Mouse (Mus musculus): ENCODE measurements around the gene Morn5. TPM values are rescaled to one million over a fixed set of nuclear protein-coding genes. Genes with fewer than 3 reads are reported as not detected.

Morn5 gene
- polyA plus RNA-seq, 1 experiment from 2014 or later: 5.3 TPM

DNA sequence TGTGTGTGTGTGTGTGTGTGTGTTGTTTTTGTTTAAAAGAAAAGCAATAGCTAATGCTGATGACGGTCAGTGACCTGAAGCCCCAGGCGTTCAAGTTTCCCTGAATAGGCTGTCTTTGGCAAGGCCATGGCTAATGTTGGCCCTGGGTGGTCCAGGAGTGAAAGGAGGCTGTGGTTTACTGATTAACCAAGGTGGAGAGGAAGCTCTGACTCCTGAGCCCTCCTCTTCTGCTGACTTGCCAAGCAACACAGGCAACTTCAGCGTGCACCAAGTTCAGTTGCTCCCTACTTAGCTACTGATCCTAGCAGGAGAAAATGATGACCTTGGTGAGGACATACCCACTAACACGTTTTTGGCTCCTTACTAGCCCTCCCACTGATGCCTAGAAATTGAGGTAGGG is 43.5 kb downstream of the Morn5 start:
- Histone ChIP-seq H3K36me3 (ENCODE audit: insufficient read depth, low read length) (no peaks in the 10 kb centered on the region), H3K27ac (ENCODE audit: low read length) (no peak overlapping the region), H3K27me3 (replicated peaks; ENCODE audit: insufficient read depth, low read length) (peaks cover 66% of the 10 kb centered on the region), H3K4me2 (replicated peaks; ENCODE audit: low read depth, low read length) (no peak overlapping the region), H3K9ac (replicated peaks; ENCODE audit: low read depth) (no peak overlapping the region), H3K4me1 (ENCODE audit: insufficient read depth, low read depth, low read length) (peaks cover 7% of the 10 kb centered on the region), H3K4me3 (ENCODE audit: low read depth, low read length) (no peak overlapping the region), H3K9me3 (ENCODE audit: low read length) (no peaks in the 10 kb centered on the region)
- DNase-seq (ENCODE audit: low spot score): no peak
- no peak for TF ChIP-seq CTCF (IDR thresholded peaks at IDR 0.05)
- TF ChIP-seq EP300 (IDR thresholded peaks at IDR 0.05): no peak
- ATAC-seq: no peak
- WGBS: 30% methylated on average over 4 of the region's 4 CpGs

DNA sequence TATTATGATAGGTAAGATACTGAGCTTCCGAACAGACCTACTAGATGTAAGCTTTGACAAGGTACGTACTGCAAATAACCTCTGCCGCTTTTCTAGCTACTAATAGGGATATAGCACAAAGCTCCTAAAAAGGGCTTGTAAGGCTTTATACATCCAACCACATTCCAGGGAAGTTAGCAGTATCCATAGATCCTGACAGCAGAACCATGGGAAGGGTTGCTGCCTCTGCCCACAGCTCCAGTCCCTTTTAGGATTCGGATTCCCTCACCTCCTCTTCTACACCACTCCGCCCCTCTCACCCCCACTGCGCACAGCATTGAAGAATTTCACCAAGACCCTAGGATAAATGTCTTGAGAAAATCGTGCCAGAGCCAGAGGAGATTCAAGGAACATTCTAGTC is 44.0 kb downstream of the Morn5 start:
- no peak overlapping the region for H3K4me2 ChIP-seq (replicated peaks; ENCODE audit: low read depth, low read length)
- no peak overlapping the region for H3K4me3 ChIP-seq (ENCODE audit: low read depth, low read length)
- 46% methylated on average over 7 of the region's 7 CpGs for WGBS
- no peaks in the 10 kb centered on the region for H3K36me3 ChIP-seq (ENCODE audit: insufficient read depth, low read length)
- H3K9me3 ChIP-seq (ENCODE audit: low read length): no peaks in the 10 kb centered on the region
- peaks cover 7% of the 10 kb centered on the region for H3K4me1 ChIP-seq (ENCODE audit: insufficient read depth, low read depth, low read length)
- H3K27me3 ChIP-seq (replicated peaks; ENCODE audit: insufficient read depth, low read length): peaks cover 72% of the 10 kb centered on the region
- no peak for ATAC-seq
- no peak for DNase-seq (ENCODE audit: low spot score)
- H3K9ac ChIP-seq (replicated peaks; ENCODE audit: low read depth): no peak overlapping the region
- TF ChIP-seq CTCF (IDR thresholded peaks at IDR 0.05): no peak
- TF ChIP-seq EP300 (IDR thresholded peaks at IDR 0.05): no peak
- no peak overlapping the region for H3K27ac ChIP-seq (ENCODE audit: low read length)

DNA sequence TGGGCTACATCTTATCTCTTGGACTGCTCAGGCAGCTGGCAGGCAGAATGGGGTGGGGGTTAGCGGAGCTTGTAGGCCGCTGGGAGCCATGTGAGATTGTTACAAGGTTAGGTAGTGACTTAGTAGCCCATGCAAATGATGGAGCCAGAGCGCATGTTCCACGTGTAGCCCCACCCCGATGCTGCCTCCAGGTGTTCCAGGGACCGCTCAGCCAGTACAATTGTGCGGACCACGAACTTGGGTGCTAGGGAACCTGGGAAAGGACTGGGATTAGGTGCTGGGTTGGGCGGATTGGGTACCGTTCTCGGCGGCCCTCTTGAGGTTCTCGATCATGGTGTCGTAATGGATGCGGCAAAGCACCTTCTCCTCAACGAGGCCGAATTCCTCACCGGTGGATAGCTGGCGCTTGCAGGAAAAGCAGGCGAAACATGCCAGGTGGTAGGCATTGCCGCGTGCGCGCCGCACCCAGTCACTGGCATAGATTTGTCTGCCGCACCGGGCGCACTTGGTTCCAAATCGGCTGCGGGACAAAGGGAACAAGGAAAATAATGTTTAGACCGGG is 44.7 kb downstream of the Morn5 start:
- TF ChIP-seq EP300 (IDR thresholded peaks at IDR 0.05): no peak
- TF ChIP-seq CTCF (IDR thresholded peaks at IDR 0.05): no peak
- DNase-seq (ENCODE audit: low spot score) (no peak), ATAC-seq (no peak)
- Histone ChIP-seq H3K9ac (replicated peaks; ENCODE audit: low read depth) (no peak overlapping the region), H3K4me2 (replicated peaks; ENCODE audit: low read depth, low read length) (no peak overlapping the region), H3K36me3 (ENCODE audit: insufficient read depth, low read length) (no peaks in the 10 kb centered on the region), H3K9me3 (ENCODE audit: low read length) (no peaks in the 10 kb centered on the region), H3K4me1 (ENCODE audit: insufficient read depth, low read depth, low read length) (peaks cover 7% of the 10 kb centered on the region), H3K27me3 (replicated peaks; ENCODE audit: insufficient read depth, low read length) (peaks cover 78% of the 10 kb centered on the region), H3K27ac (ENCODE audit: low read length) (no peak overlapping the region), H3K4me3 (ENCODE audit: low read depth, low read length) (no peak overlapping the region)
- WGBS: 19% methylated on average over 31 of the region's 31 CpGs

DNA sequence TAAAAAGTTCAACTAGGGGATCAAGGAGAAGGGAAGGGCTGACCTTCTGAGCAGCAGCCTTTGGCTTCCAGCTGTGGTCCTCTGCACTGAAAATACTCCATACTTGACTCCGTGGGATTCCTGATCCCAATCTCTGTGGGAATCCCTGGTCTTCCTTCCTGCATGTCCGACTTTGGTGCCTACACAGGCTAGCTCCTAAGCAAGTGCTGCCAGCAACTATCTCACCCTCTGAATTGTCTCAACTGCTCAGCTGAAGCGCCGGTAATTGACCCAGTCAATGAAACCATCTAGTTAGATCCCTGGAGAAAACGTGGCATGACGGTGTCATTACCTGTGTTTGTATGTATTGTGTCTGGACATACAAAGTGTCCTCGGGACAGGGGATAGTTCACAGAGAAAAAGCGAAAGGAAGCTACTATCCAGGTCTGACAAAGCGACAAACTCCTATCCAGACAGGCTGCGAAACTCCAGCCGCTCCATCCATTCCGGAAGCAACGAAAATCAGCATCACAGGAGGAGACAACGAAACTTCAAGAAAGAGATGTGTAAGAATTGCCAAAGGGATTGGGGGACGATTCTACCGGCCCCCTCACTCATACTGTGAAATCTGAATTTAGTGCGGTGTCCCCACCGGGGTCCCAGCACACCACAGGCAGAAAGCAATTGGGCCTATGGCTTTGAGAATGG is 48.0 kb downstream of the Morn5 start:
- Histone ChIP-seq H3K36me3 (ENCODE audit: insufficient read depth, low read length) (no peaks in the 10 kb centered on the region), H3K9me3 (ENCODE audit: low read length) (no peaks in the 10 kb centered on the region), H3K27me3 (replicated peaks; ENCODE audit: insufficient read depth, low read length) (peaks cover 69% of the 10 kb centered on the region), H3K4me3 (ENCODE audit: low read depth, low read length) (0 out of 2 replicates have a peak overlapping the region, but pooled peaks have one; percentile 2), H3K4me2 (replicated peaks; ENCODE audit: low read depth, low read length) (no peak overlapping the region), H3K27ac (ENCODE audit: low read length) (no peak overlapping the region), H3K4me1 (ENCODE audit: insufficient read depth, low read depth, low read length) (no peaks in the 10 kb centered on the region), H3K9ac (replicated peaks; ENCODE audit: low read depth) (no peak overlapping the region)
- TF ChIP-seq EP300 (IDR thresholded peaks at IDR 0.05) (no peak), CTCF (IDR thresholded peaks at IDR 0.05) (no peak)
- 18% methylated on average over 18 of the region's 18 CpGs for WGBS
- ATAC-seq (no peak), DNase-seq (ENCODE audit: low spot score) (no peak)

GRCm38 (mm10) chr2:36098021-36098420 is 48.8 kb downstream of the Morn5 start:
- peaks cover 72% of the 10 kb centered on the region for H3K27me3 ChIP-seq (replicated peaks; ENCODE audit: insufficient read depth, low read length)
- H3K4me3 ChIP-seq (ENCODE audit: low read depth, low read length): 0 out of 2 replicates have a peak overlapping the region, but pooled peaks have one; percentile 2
- no peaks in the 10 kb centered on the region for H3K9me3 ChIP-seq (ENCODE audit: low read length)
- H3K36me3 ChIP-seq (ENCODE audit: insufficient read depth, low read length): no peaks in the 10 kb centered on the region
- TF ChIP-seq CTCF (IDR thresholded peaks at IDR 0.05) (no peak), EP300 (IDR thresholded peaks at IDR 0.05) (no peak)
- peaks cover 5% of the 10 kb centered on the region; the same call in 1 of the 2 replicates for H3K4me1 ChIP-seq (ENCODE audit: insufficient read depth, low read depth, low read length)
- H3K4me2 ChIP-seq (replicated peaks; ENCODE audit: low read depth, low read length): no peak overlapping the region
- DNase-seq (ENCODE audit: low spot score) (no peak), ATAC-seq (no peak)
- 24% methylated on average over 5 of the region's 5 CpGs for WGBS
- no peak overlapping the region for H3K9ac ChIP-seq (replicated peaks; ENCODE audit: low read depth)
- no peak overlapping the region for H3K27ac ChIP-seq (ENCODE audit: low read length)

GRCm38 (mm10) chr2:36099739-36100138 is 50.5 kb downstream of the Morn5 start:
- TF ChIP-seq CTCF (IDR thresholded peaks at IDR 0.05) (no peak), EP300 (IDR thresholded peaks at IDR 0.05) (no peak)
- ATAC-seq: no peak
- no peak overlapping the region for H3K4me3 ChIP-seq (ENCODE audit: low read depth, low read length)
- peaks cover 66% of the 10 kb centered on the region for H3K27me3 ChIP-seq (replicated peaks; ENCODE audit: insufficient read depth, low read length)
- WGBS: 27% methylated on average over 6 of the region's 6 CpGs
- no peaks in the 10 kb centered on the region for H3K36me3 ChIP-seq (ENCODE audit: insufficient read depth, low read length)
- H3K4me1 ChIP-seq (ENCODE audit: insufficient read depth, low read depth, low read length): peaks cover 10% of the 10 kb centered on the region; the same call in 1 of the 2 replicates
- no peak overlapping the region for H3K9ac ChIP-seq (replicated peaks; ENCODE audit: low read depth)
- no peaks in the 10 kb centered on the region for H3K9me3 ChIP-seq (ENCODE audit: low read length)
- H3K4me2 ChIP-seq (replicated peaks; ENCODE audit: low read depth, low read length): no peak overlapping the region
- H3K27ac ChIP-seq (ENCODE audit: low read length): no peak overlapping the region
- DNase-seq (ENCODE audit: low spot score): no peak
